Mouse (Mus musculus): ENCODE results near the gene Unc5b. TPM values are rescaled to one million over a fixed set of nuclear protein-coding genes. Genes with fewer than 3 reads are reported as not detected.
A peak's percentile ranks its signal among the peaks of the same experiment; 100 is the strongest.

Gene Unc5b
- polyA plus RNA-seq, 1 experiment from 2014 or later = 13.3 TPM

- peak overlapping the region; percentile 20 to 30; a peak in 2 of 4 replicates for H3K27ac ChIP-seq (replicated peaks in 1 of 2; ENCODE audit: control insufficient read depth in 1 of 2, insufficient read depth in 1 of 2, low read depth in 2 of 2, low read length in 2 of 2)
- H3K4me1 ChIP-seq (ENCODE audit: control insufficient read depth in 2 of 2, insufficient read depth in 2 of 2, low read length in 2 of 2) = peaks cover 7 to 10% of the 10 kb centered on the region in 2 experiments
Observed at GRCm38 (mm10) chr10:60770855-60771254, 60.5 kb downstream of the Unc5b start.

GRCm38 (mm10) chr10:60768614-60769013 is 62.8 kb downstream of the Unc5b start:
- ATAC-seq (ENCODE audit: insufficient number of reproducible peaks, insufficient read depth, low FRiP score, low read depth) = no peak
- Histone ChIP-seq H3K27me3 (ENCODE audit: control insufficient read depth, insufficient read depth, low read length) (no peaks in the 10 kb centered on the region), H3K9ac (ENCODE audit: low read length) (no peak overlapping the region), H3K4me1 (ENCODE audit: control insufficient read depth in 2 of 2, insufficient read depth in 2 of 2, low read length in 2 of 2) (peaks cover 7 to 10% of the 10 kb centered on the region in 2 experiments), H3K27ac (replicated peaks in 1 of 2; ENCODE audit: control insufficient read depth in 1 of 2, insufficient read depth in 1 of 2, low read depth in 2 of 2, low read length in 2 of 2) (no peak overlapping the region), H3K36me3 (ENCODE audit: control insufficient read depth, insufficient read depth, low read length) (peaks cover 96% of the 10 kb centered on the region), H3K9me3 (ENCODE audit: control insufficient read depth, low read length) (no peaks in the 10 kb centered on the region), H3K4me3 (ENCODE audit: control insufficient read depth in 1 of 2, insufficient read depth in 1 of 2, low read depth in 1 of 2, low read length in 2 of 2) (no peak overlapping the region), H3K4me2 (ENCODE audit: low read length) (no peak overlapping the region)
- WGBS = 86% methylated on average over 7 of the region's 7 CpGs

More at GRCm38 (mm10) chr10:60770855-60771254, 60.5 kb downstream of the Unc5b start:
- no peak overlapping the region for H3K9ac ChIP-seq (ENCODE audit: low read length)
- H3K27me3 ChIP-seq (ENCODE audit: control insufficient read depth, insufficient read depth, low read length) = no peaks in the 10 kb centered on the region
- H3K9me3 ChIP-seq (ENCODE audit: control insufficient read depth, low read length) = no peaks in the 10 kb centered on the region
- 40% methylated on average over 4 of the region's 4 CpGs for WGBS
- H3K36me3 ChIP-seq (ENCODE audit: control insufficient read depth, insufficient read depth, low read length) = peaks cover 97% of the 10 kb centered on the region
- no peak overlapping the region for H3K4me3 ChIP-seq (ENCODE audit: control insufficient read depth in 1 of 2, insufficient read depth in 1 of 2, low read depth in 1 of 2, low read length in 2 of 2)
- ATAC-seq (ENCODE audit: insufficient number of reproducible peaks, insufficient read depth, low FRiP score, low read depth) = no peak
- no peak overlapping the region for H3K4me2 ChIP-seq (ENCODE audit: low read length)

DNA sequence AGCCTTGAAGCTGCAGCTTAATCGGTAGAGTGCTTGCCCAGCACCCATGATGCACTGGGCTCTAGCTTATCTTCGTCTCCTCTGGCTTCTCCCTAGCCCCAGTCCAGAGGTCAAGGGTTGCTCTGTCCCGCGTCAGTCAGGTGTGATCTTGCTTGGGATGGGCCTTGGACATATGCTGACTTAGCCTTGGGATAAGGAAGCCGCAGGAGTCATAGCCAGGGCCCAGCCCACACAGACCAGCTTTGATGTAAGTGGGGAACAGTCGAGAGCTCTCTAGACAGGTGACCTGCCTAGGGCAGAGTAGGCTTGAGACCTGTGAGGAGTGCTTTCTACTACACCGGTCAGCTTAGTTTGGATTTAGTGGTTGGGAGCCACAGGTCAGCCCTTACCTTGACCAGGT is 64.0 kb downstream of the Unc5b start:
- H3K4me1 ChIP-seq (ENCODE audit: control insufficient read depth in 2 of 2, insufficient read depth in 2 of 2, low read length in 2 of 2) = peaks cover 7 to 10% of the 10 kb centered on the region in 2 experiments
- no peak for ATAC-seq (ENCODE audit: insufficient number of reproducible peaks, insufficient read depth, low FRiP score, low read depth)
- H3K27ac ChIP-seq (replicated peaks in 1 of 2; ENCODE audit: control insufficient read depth in 1 of 2, insufficient read depth in 1 of 2, low read depth in 2 of 2, low read length in 2 of 2) = no peak overlapping the region
- no peaks in the 10 kb centered on the region for H3K9me3 ChIP-seq (ENCODE audit: control insufficient read depth, low read length)
- H3K27me3 ChIP-seq (ENCODE audit: control insufficient read depth, insufficient read depth, low read length) = no peaks in the 10 kb centered on the region
- H3K9ac ChIP-seq (ENCODE audit: low read length) = no peak overlapping the region
- 78% methylated on average over 7 of the region's 7 CpGs for WGBS
- H3K4me3 ChIP-seq (ENCODE audit: control insufficient read depth in 1 of 2, insufficient read depth in 1 of 2, low read depth in 1 of 2, low read length in 2 of 2) = no peak overlapping the region
- peaks cover 90% of the 10 kb centered on the region for H3K36me3 ChIP-seq (ENCODE audit: control insufficient read depth, insufficient read depth, low read length)
- H3K4me2 ChIP-seq (ENCODE audit: low read length) = no peak overlapping the region

GRCm38 (mm10) chr10:60762126-60762525 is 69.3 kb downstream of the Unc5b start:
- no peaks in the 10 kb centered on the region for H3K4me1 ChIP-seq (ENCODE audit: control insufficient read depth in 2 of 2, insufficient read depth in 2 of 2, low read length in 2 of 2)
- H3K27me3 ChIP-seq (ENCODE audit: control insufficient read depth, insufficient read depth, low read length) = no peaks in the 10 kb centered on the region
- ATAC-seq (ENCODE audit: insufficient number of reproducible peaks, insufficient read depth, low FRiP score, low read depth) = no peak
- no peaks in the 10 kb centered on the region for H3K9me3 ChIP-seq (ENCODE audit: control insufficient read depth, low read length)
- peaks cover 46% of the 10 kb centered on the region for H3K36me3 ChIP-seq (ENCODE audit: control insufficient read depth, insufficient read depth, low read length)
- H3K4me2 ChIP-seq (ENCODE audit: low read length) = no peak overlapping the region
- H3K9ac ChIP-seq (ENCODE audit: low read length) = no peak overlapping the region
- H3K27ac ChIP-seq (replicated peaks in 1 of 2; ENCODE audit: control insufficient read depth in 1 of 2, insufficient read depth in 1 of 2, low read depth in 2 of 2, low read length in 2 of 2) = no peak overlapping the region
- WGBS = 83% methylated on average over 1 of the region's 1 CpGs
- no peak overlapping the region for H3K4me3 ChIP-seq (ENCODE audit: control insufficient read depth in 1 of 2, insufficient read depth in 1 of 2, low read depth in 1 of 2, low read length in 2 of 2)

DNA sequence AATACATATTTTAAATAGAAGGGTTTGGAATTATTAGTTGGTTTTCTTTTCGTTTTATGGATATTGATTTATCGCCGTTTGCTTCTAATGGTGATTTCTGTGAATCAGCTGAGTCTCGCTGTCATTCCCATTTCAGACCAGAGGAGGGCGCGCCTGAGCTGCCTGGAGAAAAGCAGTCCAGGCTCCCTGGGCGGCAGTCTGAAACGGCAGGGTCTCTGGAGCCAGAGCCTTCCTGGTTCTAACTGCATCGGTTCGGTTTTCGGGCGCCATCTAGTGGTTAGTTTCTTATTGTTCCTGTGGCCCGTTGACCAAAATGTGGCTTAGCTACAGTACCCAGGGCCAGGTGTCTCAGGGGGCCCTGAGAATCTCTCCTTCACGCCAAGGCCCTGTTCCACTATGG is 71.0 kb downstream of the Unc5b start:
- H3K4me1 ChIP-seq (ENCODE audit: control insufficient read depth in 2 of 2, insufficient read depth in 2 of 2, low read length in 2 of 2) = no peaks in the 10 kb centered on the region
- peak; percentile 62; the same call in 1 of the 2 replicates for ATAC-seq (ENCODE audit: insufficient number of reproducible peaks, insufficient read depth, low FRiP score, low read depth)
- WGBS = 7% methylated on average over 14 of the region's 14 CpGs
- H3K9me3 ChIP-seq (ENCODE audit: control insufficient read depth, low read length) = 0 out of 2 replicates have a peak, but pooled peaks cover 3% of the 10 kb centered on the region
- H3K4me2 ChIP-seq (ENCODE audit: low read length) = no peak overlapping the region
- no peaks in the 10 kb centered on the region for H3K27me3 ChIP-seq (ENCODE audit: control insufficient read depth, insufficient read depth, low read length)
- H3K4me3 ChIP-seq (ENCODE audit: control insufficient read depth in 1 of 2, insufficient read depth in 1 of 2, low read depth in 1 of 2, low read length in 2 of 2) = no peak overlapping the region
- H3K9ac ChIP-seq (ENCODE audit: low read length) = no peak overlapping the region
- H3K27ac ChIP-seq (replicated peaks in 1 of 2; ENCODE audit: control insufficient read depth in 1 of 2, insufficient read depth in 1 of 2, low read depth in 2 of 2, low read length in 2 of 2) = no peak overlapping the region
- peaks cover 28% of the 10 kb centered on the region for H3K36me3 ChIP-seq (ENCODE audit: control insufficient read depth, insufficient read depth, low read length)

DNA sequence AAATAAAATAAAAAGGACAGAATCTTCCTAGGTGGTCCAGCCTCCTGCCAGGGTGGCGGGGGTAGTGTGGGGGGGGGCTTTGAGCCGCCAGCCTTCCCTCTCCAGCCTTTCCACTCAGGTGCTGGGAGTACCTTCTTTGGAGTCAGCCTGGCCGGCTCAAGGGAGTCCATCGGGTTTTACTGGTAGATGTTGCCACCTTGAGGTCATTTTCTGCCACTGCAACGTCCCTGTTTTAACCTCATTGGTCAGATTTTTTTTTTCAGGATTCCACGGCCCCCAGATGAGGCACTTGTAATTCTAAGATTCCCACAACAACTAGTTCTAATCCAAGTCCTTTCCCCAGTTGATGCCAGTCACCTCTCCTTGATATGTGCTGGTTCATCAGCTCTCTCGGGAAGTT is 74.4 kb downstream of the Unc5b start:
- 0 out of 2 replicates have a peak, but pooled peaks cover 3% of the 10 kb centered on the region for H3K9me3 ChIP-seq (ENCODE audit: control insufficient read depth, low read length)
- no peak for ATAC-seq (ENCODE audit: insufficient number of reproducible peaks, insufficient read depth, low FRiP score, low read depth)
- H3K36me3 ChIP-seq (ENCODE audit: control insufficient read depth, insufficient read depth, low read length) = 0 out of 2 replicates have a peak, but pooled peaks cover 4% of the 10 kb centered on the region
- no peak overlapping the region for H3K27ac ChIP-seq (replicated peaks in 1 of 2; ENCODE audit: control insufficient read depth in 1 of 2, insufficient read depth in 1 of 2, low read depth in 2 of 2, low read length in 2 of 2)
- no peaks in the 10 kb centered on the region for H3K27me3 ChIP-seq (ENCODE audit: control insufficient read depth, insufficient read depth, low read length)
- H3K4me2 ChIP-seq (ENCODE audit: low read length) = no peak overlapping the region
- no peak overlapping the region for H3K9ac ChIP-seq (ENCODE audit: low read length)
- 5% methylated on average over 7 of the region's 7 CpGs for WGBS
- peaks cover 4 to 6% of the 10 kb centered on the region in 2 experiments; a peak in 2 of 4 replicates for H3K4me1 ChIP-seq (ENCODE audit: control insufficient read depth in 2 of 2, insufficient read depth in 2 of 2, low read length in 2 of 2)
- no peak overlapping the region for H3K4me3 ChIP-seq (ENCODE audit: control insufficient read depth in 1 of 2, insufficient read depth in 1 of 2, low read depth in 1 of 2, low read length in 2 of 2)

DNA sequence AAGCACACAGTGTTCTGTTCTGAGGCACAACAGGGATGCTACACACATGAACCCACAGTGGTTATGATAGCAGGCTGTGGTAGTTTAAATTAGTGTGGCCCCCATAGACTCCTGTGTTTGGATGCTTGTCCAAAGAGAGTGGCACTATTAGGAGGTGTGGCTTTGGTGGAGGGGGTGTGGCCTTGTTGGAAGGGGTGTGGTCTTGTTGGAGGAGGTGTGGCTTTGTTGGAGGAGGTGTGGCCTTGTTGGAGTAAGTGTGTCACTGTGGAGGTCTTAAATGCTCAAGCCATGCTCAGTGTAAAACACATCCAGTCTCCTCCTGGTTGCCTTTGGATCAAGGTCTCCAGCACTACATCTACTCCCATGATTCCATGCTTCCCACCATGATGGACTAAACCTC is 75.2 kb downstream of the Unc5b start:
- Histone ChIP-seq H3K4me3 (ENCODE audit: control insufficient read depth in 1 of 2, insufficient read depth in 1 of 2, low read depth in 1 of 2, low read length in 2 of 2) (no peak overlapping the region), H3K27me3 (ENCODE audit: control insufficient read depth, insufficient read depth, low read length) (no peaks in the 10 kb centered on the region), H3K9me3 (ENCODE audit: control insufficient read depth, low read length) (0 out of 2 replicates have a peak, but pooled peaks cover 3% of the 10 kb centered on the region), H3K4me1 (ENCODE audit: control insufficient read depth in 2 of 2, insufficient read depth in 2 of 2, low read length in 2 of 2) (peaks cover 7 to 8% of the 10 kb centered on the region in 2 experiments; a peak in 2 of 4 replicates), H3K36me3 (ENCODE audit: control insufficient read depth, insufficient read depth, low read length) (no peaks in the 10 kb centered on the region), H3K4me2 (ENCODE audit: low read length) (no peak overlapping the region), H3K27ac (replicated peaks in 1 of 2; ENCODE audit: control insufficient read depth in 1 of 2, insufficient read depth in 1 of 2, low read depth in 2 of 2, low read length in 2 of 2) (no peak overlapping the region), H3K9ac (ENCODE audit: low read length) (no peak overlapping the region)
- ATAC-seq (ENCODE audit: insufficient number of reproducible peaks, insufficient read depth, low FRiP score, low read depth) = no peak

GRCm38 (mm10) chr10:60753941-60754340 is 77.4 kb downstream of the Unc5b start:
- Histone ChIP-seq H3K4me3 (ENCODE audit: control insufficient read depth in 1 of 2, insufficient read depth in 1 of 2, low read depth in 1 of 2, low read length in 2 of 2) (no peak overlapping the region), H3K4me2 (ENCODE audit: low read length) (no peak overlapping the region), H3K4me1 (ENCODE audit: control insufficient read depth in 2 of 2, insufficient read depth in 2 of 2, low read length in 2 of 2) (peaks cover 7 to 8% of the 10 kb centered on the region in 2 experiments; a peak in 2 of 4 replicates), H3K9me3 (ENCODE audit: control insufficient read depth, low read length) (0 out of 2 replicates have a peak, but pooled peaks cover 3% of the 10 kb centered on the region), H3K27ac (replicated peaks in 1 of 2; ENCODE audit: control insufficient read depth in 1 of 2, insufficient read depth in 1 of 2, low read depth in 2 of 2, low read length in 2 of 2) (no peak overlapping the region), H3K36me3 (ENCODE audit: control insufficient read depth, insufficient read depth, low read length) (peaks cover 10% of the 10 kb centered on the region; the same call in 1 of the 2 replicates), H3K9ac (ENCODE audit: low read length) (no peak overlapping the region), H3K27me3 (ENCODE audit: control insufficient read depth, insufficient read depth, low read length) (no peaks in the 10 kb centered on the region)
- no peak for ATAC-seq (ENCODE audit: insufficient number of reproducible peaks, insufficient read depth, low FRiP score, low read depth)
- WGBS = 71% methylated on average over 8 of the region's 8 CpGs
